Mouse (Mus musculus) intestine, postnatal 0 days (tissue): ENCODE results near the gene Crtac1. TPM values are rescaled to one million over a fixed set of nuclear protein-coding genes. Genes with fewer than 3 reads are reported as not detected.

Experiments
- ATAC-seq: fragments of 200-750 bp; cut with Nextera tagmentation; 2 replicates; pipeline ENCODE4 v1.8.0; 2017; ENCODE audit warnings: mild to moderate bottlenecking, moderate TSS enrichment, moderate library complexity
- H3K27ac ChIP-seq: fragments of 300-500 bp; sonication (generic); 2 replicates; pipeline ENCODE4 v1.5.1; 2014; ENCODE audit warnings: mild to moderate bottlenecking, low read depth, low read length, moderate library complexity
- H3K27me3 ChIP-seq: fragments of 300-500 bp; sonication (generic); replicated peaks from 2 replicates; pipeline ENCODE4 v1.6.1; 2014; ENCODE audit warnings: low read length, mixed read lengths; ENCODE audit not compliant: control insufficient read depth, insufficient read depth
- H3K36me3 ChIP-seq: fragments of 300-500 bp; sonication (generic); 2 replicates; pipeline ENCODE4 v1.6.1; 2014; ENCODE audit warnings: mild to moderate bottlenecking, moderate library complexity; ENCODE audit not compliant: control insufficient read depth, insufficient read depth
- H3K4me1 ChIP-seq: fragments of 300-500 bp; sonication (generic); replicated peaks from 2 replicates; pipeline ENCODE4 v1.6.1; 2014; ENCODE audit warnings: antibody characterized with exemption, low read length, mixed read lengths; ENCODE audit not compliant: control insufficient read depth, insufficient read depth
- H3K4me2 ChIP-seq: fragments of 300-500 bp; sonication (generic); replicated peaks from 2 replicates; pipeline ENCODE4 v1.6.1; 2014; ENCODE audit warnings: low read depth, mild to moderate bottlenecking, moderate library complexity
- H3K4me3 ChIP-seq: fragments of 300-500 bp; sonication (generic); 2 replicates; pipeline ENCODE4 v1.5.1; 2014; ENCODE audit warnings: low read depth, low read length
- H3K9ac ChIP-seq: fragments of 300-500 bp; sonication (generic); 2 replicates; pipeline ENCODE4 v1.6.1; 2014; ENCODE audit warnings: mild to moderate bottlenecking, low read depth, low read length
- H3K9me3 ChIP-seq: fragments of 300-500 bp; sonication (generic); 2 replicates; pipeline ENCODE4 v1.6.1; 2016; ENCODE audit warnings: mixed run types; ENCODE audit not compliant: control insufficient read depth
- CTCF ChIP-seq: sonication (generic); IDR thresholded peaks from 2 replicates; pipeline ENCODE4 v1.5.1; 2016; ENCODE audit warnings: low read depth, mild to moderate bottlenecking, control low read depth, antibody characterized with exemption, moderate library complexity
- WGBS: fragments of 180-500 bp; shearing (Covaris S2); extraction: QIAGEN DNeasy Blood & Tissue Kit; methylation state at CpG from one replicate; pipeline ENCODE4 v1.1.7; 2014; 5-methylcytosine and 5-hydroxymethylcytosine counted together
- polyA plus RNA-seq: library from polyadenylated mRNA; unstranded; fragments of >200 nt; fragmentation: Nextera tagmentation; extraction: Ambion mirVana; gene quantifications from 2 replicates; pipeline ENCODE4 v1.2.1, GENCODE M21; 2015

Gene Crtac1
- polyA plus RNA-seq, 1 experiment from 2014 or later: 4.3 TPM

- no peaks in the 10 kb centered on the region for H3K36me3 ChIP-seq
- H3K4me3 ChIP-seq: no peak overlapping the region
- H3K4me1 ChIP-seq: no peaks in the 10 kb centered on the region
- no peak overlapping the region for H3K9ac ChIP-seq
- no peaks in the 10 kb centered on the region for H3K9me3 ChIP-seq
- no peak overlapping the region for H3K27ac ChIP-seq
- H3K4me2 ChIP-seq: no peak overlapping the region
- H3K27me3 ChIP-seq: no peaks in the 10 kb centered on the region
- 75% methylated on average over 4 of the region's 4 CpGs for WGBS
- TF ChIP-seq CTCF: no peak
- ATAC-seq: no peak
These were observed 68.0 kb downstream of the Crtac1 start for GRCm38 (mm10) chr19:42363551-42363950.

DNA sequence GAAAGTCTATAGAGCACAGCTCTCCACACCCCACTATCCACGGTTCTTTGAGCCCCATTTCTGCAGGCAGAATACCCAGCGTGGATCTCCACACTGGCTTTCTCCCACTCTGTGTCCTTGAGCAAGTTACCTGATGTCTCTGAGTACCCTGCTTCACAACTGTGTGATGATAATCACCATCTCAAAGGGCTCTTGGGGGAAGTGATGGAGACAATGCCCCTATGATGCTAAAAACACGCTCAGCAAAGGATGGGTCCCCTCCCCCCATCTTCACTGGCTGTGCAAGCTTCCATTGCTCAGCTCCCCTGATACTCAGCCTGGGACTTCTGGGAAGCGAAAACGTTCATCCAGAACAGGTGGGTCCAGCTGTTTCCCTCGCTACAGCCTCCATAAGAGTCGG, 73.2 kb downstream of the Crtac1 start:
- no peak for TF ChIP-seq CTCF
- Histone ChIP-seq H3K9me3 (no peaks in the 10 kb centered on the region), H3K4me1 (no peaks in the 10 kb centered on the region), H3K4me3 (no peak overlapping the region), H3K9ac (no peak overlapping the region), H3K27ac (no peak overlapping the region), H3K4me2 (no peak overlapping the region), H3K27me3 (no peaks in the 10 kb centered on the region), H3K36me3 (no peaks in the 10 kb centered on the region)
- ATAC-seq: no peak
- WGBS: 61% methylated on average over 7 of the region's 7 CpGs

GRCm38 (mm10) chr19:42356854-42357253, 74.7 kb downstream of the Crtac1 start:
- 57% methylated on average over 5 of the region's 5 CpGs for WGBS
- H3K27ac ChIP-seq: no peak overlapping the region
- no peak overlapping the region for H3K4me2 ChIP-seq
- no peaks in the 10 kb centered on the region for H3K4me1 ChIP-seq
- ATAC-seq: no peak
- H3K27me3 ChIP-seq: no peaks in the 10 kb centered on the region
- no peak overlapping the region for H3K9ac ChIP-seq
- no peaks in the 10 kb centered on the region for H3K9me3 ChIP-seq
- H3K36me3 ChIP-seq: no peaks in the 10 kb centered on the region
- no peak overlapping the region for H3K4me3 ChIP-seq
- no peak for TF ChIP-seq CTCF

DNA sequence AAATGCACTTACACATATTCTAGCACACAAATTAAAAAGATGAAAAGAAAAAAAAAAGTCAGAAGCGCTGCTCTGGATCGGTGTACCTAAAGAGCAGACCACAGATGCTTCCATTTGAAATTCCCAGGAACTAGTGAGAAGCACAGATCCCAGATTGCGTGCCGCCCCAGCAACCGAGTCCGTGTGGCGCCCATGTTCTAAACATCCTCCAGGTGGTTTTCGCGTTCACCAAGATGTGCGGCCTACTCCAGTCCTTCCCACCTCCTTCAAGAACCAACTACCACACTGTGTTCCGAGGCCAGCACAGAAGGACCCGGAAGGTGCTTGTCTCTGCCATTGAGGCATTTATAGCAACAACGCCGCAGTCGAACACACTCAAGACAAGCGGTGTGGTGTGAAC, 76.1 kb downstream of the Crtac1 start:
- ATAC-seq: no peak
- no peak for TF ChIP-seq CTCF

GRCm38 (mm10) chr19:42341183-42341582, 90.4 kb downstream of the Crtac1 start:
- 46% methylated on average over 6 of the region's 6 CpGs for WGBS

More for the DNA sequence above, 76.1 kb downstream of the Crtac1 start:
- Histone ChIP-seq H3K4me3 (no peak overlapping the region), H3K27me3 (no peaks in the 10 kb centered on the region), H3K36me3 (no peaks in the 10 kb centered on the region), H3K4me1 (no peaks in the 10 kb centered on the region), H3K27ac (no peak overlapping the region), H3K9ac (no peak overlapping the region), H3K4me2 (no peak overlapping the region), H3K9me3 (no peaks in the 10 kb centered on the region)
- WGBS: 92% methylated on average over 16 of the region's 16 CpGs

DNA sequence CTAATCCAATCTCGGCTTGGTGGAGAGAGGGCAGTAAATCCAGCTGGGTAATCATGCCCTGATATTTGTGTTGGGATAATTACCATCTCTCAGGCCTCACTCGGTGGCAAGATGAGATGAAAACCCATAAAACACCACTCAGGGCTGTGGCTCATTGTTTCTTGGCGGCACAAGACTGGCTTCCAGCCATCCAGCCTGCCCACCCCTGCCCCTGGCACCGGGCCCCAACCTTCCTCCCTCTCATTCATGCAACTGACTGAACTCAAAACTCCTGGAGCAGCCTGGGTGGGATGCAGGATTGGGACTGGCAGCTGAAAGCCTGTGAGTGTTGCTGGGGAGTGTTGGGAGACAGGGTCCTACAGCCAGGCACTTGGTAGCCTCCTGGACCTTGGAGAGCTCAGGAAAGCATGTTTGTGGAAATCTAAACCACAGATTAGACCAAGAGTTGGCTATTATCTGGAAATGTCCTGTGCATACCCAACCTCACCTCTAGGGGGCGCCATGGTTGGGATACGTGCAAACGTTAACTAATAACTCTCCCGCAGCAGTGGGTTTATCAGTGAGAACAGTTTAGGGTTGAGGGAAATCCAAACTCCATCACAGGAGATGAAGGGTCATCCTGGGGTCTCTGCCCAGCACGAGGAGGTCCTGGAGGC, 99.4 kb downstream of the Crtac1 start:
- ATAC-seq: no peak
- Histone ChIP-seq H3K4me3 (no peak overlapping the region), H3K4me2 (no peak overlapping the region), H3K4me1 (no peaks in the 10 kb centered on the region), H3K9me3 (no peaks in the 10 kb centered on the region), H3K9ac (no peak overlapping the region), H3K27ac (no peak overlapping the region), H3K27me3 (no peaks in the 10 kb centered on the region), H3K36me3 (no peaks in the 10 kb centered on the region)
- peak; percentile 55 for TF ChIP-seq CTCF
- 52% methylated on average over 9 of the region's 9 CpGs for WGBS

More at GRCm38 (mm10) chr19:42341183-42341582, 90.4 kb downstream of the Crtac1 start:
- Histone ChIP-seq H3K9me3 (no peaks in the 10 kb centered on the region), H3K9ac (no peak overlapping the region), H3K27me3 (no peaks in the 10 kb centered on the region), H3K4me2 (no peak overlapping the region), H3K4me1 (no peaks in the 10 kb centered on the region), H3K4me3 (no peak overlapping the region), H3K27ac (no peak overlapping the region), H3K36me3 (no peaks in the 10 kb centered on the region)
- peak; percentile 61 for TF ChIP-seq CTCF
- no peak for ATAC-seq
